Mouse (Mus musculus) left cerebral cortex, adult 2 months (tissue): ENCODE measurements around the gene Gmpr. TPM values are rescaled to one million over a fixed set of nuclear protein-coding genes. Genes with fewer than 3 reads are reported as not detected.

ENCODE experiments used
- DNase-seq, 2 experiments: peaks; one replicate each; pipeline ENCODE4 v3.0.0; 2021 to 2022; ENCODE audit warnings: low spot score in 2 of 2, mixed read lengths in 1 of 2; ENCODE audit errors: extremely low spot score in 1 of 2
- H3K27ac ChIP-seq: fragments of 200-600 bp; 2 replicates; pipeline ENCODE4 v1.8.1; 2022
- H3K4me3 ChIP-seq: fragments of 200-600 bp; 2 replicates; pipeline ENCODE4 v1.8.1; 2022
- CTCF ChIP-seq: fragments of 200-600 bp; IDR thresholded peaks from 2 replicates; pipeline ENCODE4 v1.8.1; 2022; ENCODE audit warnings: antibody characterized with exemption, mild to moderate bottlenecking, moderate library complexity
- intact Hi-C: fragments of 180-260 bp; cut with DNase I; formaldehyde crosslinking; loops from one replicate; pipeline ENCODE4 v1.15.1; 2025
- total RNA-seq, 2 experiments: library from RNA; stranded (reverse); gene quantifications; 2 replicates each; pipeline ENCODE4 v1.2.3; 2021

Gene Gmpr
- total RNA-seq, 2 experiments from 2014 or later, result 46.0 to 50.6 TPM

- TF ChIP-seq CTCF, result no peak
- DNase-seq, result no peak
- H3K27ac ChIP-seq, result no peak overlapping the region
- no peak overlapping the region for H3K4me3 ChIP-seq
- intact Hi-C loops, result no loop called here
Observed at GRCm38 (mm10) chr13:45558367-45558766, 51.1 kb downstream of the Gmpr start.

- DNase-seq, result no peak
- no peak overlapping the region for H3K4me3 ChIP-seq
- no peak for TF ChIP-seq CTCF
- H3K27ac ChIP-seq, result no peak overlapping the region
- intact Hi-C loops, result no loop called here
Observed at GRCm38 (mm10) chr13:45559258-45559657, 52.0 kb downstream of the Gmpr start.

- DNase-seq, result no peak
- Histone ChIP-seq H3K27ac (no peak overlapping the region), H3K4me3 (no peak overlapping the region)
- intact Hi-C loops, result no loop called here
- TF ChIP-seq CTCF, result peak; percentile 53
Observed at GRCm38 (mm10) chr13:45560543-45560942, 53.3 kb downstream of the Gmpr start.

- intact Hi-C loops, result no loop called here
- DNase-seq, result peak in 1 of 2 experiments; percentile 57
- H3K27ac ChIP-seq, result 0 out of 2 replicates have a peak overlapping the region, but pooled peaks have one; percentile 10
- TF ChIP-seq CTCF, result no peak
- no peak overlapping the region for H3K4me3 ChIP-seq
Observed at GRCm38 (mm10) chr13:45562011-45562410, 54.8 kb downstream of the Gmpr start.

- H3K27ac ChIP-seq, result no peak overlapping the region
- intact Hi-C loops, result no loop called here
- TF ChIP-seq CTCF, result no peak
- no peak overlapping the region for H3K4me3 ChIP-seq
- DNase-seq, result no peak
Observed at GRCm38 (mm10) chr13:45564946-45565345, 57.7 kb downstream of the Gmpr start.

GRCm38 (mm10) chr13:45569932-45570331, 62.7 kb downstream of the Gmpr start:
- intact Hi-C loops, result loop anchor here (2.0 kb wide), 1 partner anchor 31 kb away; no protein-coding TSS in a partner anchor
- H3K4me3 ChIP-seq, result no peak overlapping the region
- peak in 1 of 2 experiments; percentile 48 for DNase-seq
- TF ChIP-seq CTCF, result no peak
- H3K27ac ChIP-seq, result no peak overlapping the region

GRCm38 (mm10) chr13:45571795-45572262, 64.6 kb downstream of the Gmpr start:
- DNase-seq, result peak; percentile 84 to 88
- peak; percentile 98 for TF ChIP-seq CTCF
- intact Hi-C loops, result loop anchor here (2.0 kb wide), 2 partner anchors 33 to 65 kb away; no protein-coding TSS in a partner anchor
- H3K27ac ChIP-seq, result no peak overlapping the region
- no peak overlapping the region for H3K4me3 ChIP-seq

- DNase-seq, result peak; percentile 59 to 74
- Histone ChIP-seq H3K4me3 (no peak overlapping the region), H3K27ac (no peak overlapping the region)
- peak; percentile 94 for TF ChIP-seq CTCF
- intact Hi-C loops, result loop anchor here (2.0 kb wide), 1 partner anchor 64 kb away; no protein-coding TSS in a partner anchor
Observed at GRCm38 (mm10) chr13:45572768-45573167, 65.5 kb downstream of the Gmpr start.

GRCm38 (mm10) chr13:45576185-45576584, 68.9 kb downstream of the Gmpr start:
- no peak for DNase-seq
- no peak overlapping the region for H3K27ac ChIP-seq
- intact Hi-C loops, result no loop called here
- H3K4me3 ChIP-seq, result no peak overlapping the region
- no peak for TF ChIP-seq CTCF

- no peak overlapping the region for H3K27ac ChIP-seq
- intact Hi-C loops, result no loop called here
- H3K4me3 ChIP-seq, result no peak overlapping the region
- no peak for TF ChIP-seq CTCF
- no peak for DNase-seq
Observed at GRCm38 (mm10) chr13:45577366-45577765, 70.1 kb downstream of the Gmpr start.

GRCm38 (mm10) chr13:45577784-45578183, 70.5 kb downstream of the Gmpr start:
- DNase-seq, result no peak
- H3K4me3 ChIP-seq, result no peak overlapping the region
- H3K27ac ChIP-seq, result no peak overlapping the region
- intact Hi-C loops, result no loop called here
- peak; percentile 44 for TF ChIP-seq CTCF

- Histone ChIP-seq H3K27ac (no peak overlapping the region), H3K4me3 (no peak overlapping the region)
- TF ChIP-seq CTCF, result no peak
- intact Hi-C loops, result no loop called here
- DNase-seq, result no peak
Observed at GRCm38 (mm10) chr13:45579751-45580150, 72.5 kb downstream of the Gmpr start.

GRCm38 (mm10) chr13:45582294-45582693, 75.0 kb downstream of the Gmpr start:
- no peak for DNase-seq
- Histone ChIP-seq H3K4me3 (no peak overlapping the region), H3K27ac (peak overlapping the region; percentile 72)
- no peak for TF ChIP-seq CTCF
- intact Hi-C loops, result no loop called here
